Mouse (Mus musculus) skeletal muscle tissue, adult 2 months (tissue): ENCODE results near the gene Gm13084.
"Not testable (repeated sequence)": the region's sequence is repeated elsewhere in the genome, so short reads cannot be mapped to it uniquely, and the experiment has no call there.

ENCODE experiments used
- DNase-seq: peaks from one replicate; pipeline ENCODE4 v3.0.0-alpha.2; 2012; ENCODE audit warnings: low read depth, low spot score

Gene Gm13084

DNA sequence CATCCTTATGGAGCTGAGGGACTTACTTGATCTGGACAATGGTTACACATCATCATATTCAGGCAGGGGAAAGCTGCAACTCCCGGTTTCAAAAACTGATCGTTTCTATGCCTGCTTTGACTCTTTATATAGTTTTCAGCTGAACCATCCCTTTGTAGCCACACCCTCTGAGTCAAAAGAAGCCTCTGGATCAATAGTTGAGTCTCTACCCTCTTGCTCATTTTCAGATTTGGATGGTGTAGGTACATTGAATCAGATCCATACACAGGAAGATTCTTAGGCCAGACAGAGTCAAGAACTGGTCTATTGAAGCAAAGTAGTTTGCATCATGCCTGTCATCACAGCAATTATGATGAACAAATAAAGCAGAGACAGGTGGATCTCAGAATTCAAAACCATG is at the start of gene Gm13084:
Gene Gm13084, minus strand, starts transcription at position 101 of the 400 bp plus-strand sequence.
- no peak for DNase-seq

DNA sequence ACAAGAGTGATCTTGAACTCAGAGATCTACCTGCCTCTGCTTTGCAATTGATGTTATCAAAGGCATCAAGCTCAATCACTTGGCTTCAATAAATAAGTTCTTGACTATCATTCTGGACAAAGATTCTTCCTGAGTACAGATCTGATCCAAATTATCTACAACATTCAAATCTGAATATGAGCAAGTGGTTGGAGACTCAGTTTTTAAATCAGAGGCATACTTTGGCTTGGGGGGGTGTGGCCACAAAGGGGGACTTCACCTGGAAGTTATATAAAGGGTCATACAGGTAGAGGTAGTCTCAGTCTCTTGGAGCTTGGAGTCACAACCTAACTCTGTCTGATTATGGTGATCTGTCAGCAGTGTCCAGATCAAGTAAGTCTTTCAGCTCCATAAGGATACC is 30.3 kb upstream of the Gm13084 start, which contains the start of gene Gm13103:
Gene Gm13103, plus strand, starts transcription at position 301 of the 400 bp plus-strand sequence.
- not testable (repeated sequence) for DNase-seq

DNA sequence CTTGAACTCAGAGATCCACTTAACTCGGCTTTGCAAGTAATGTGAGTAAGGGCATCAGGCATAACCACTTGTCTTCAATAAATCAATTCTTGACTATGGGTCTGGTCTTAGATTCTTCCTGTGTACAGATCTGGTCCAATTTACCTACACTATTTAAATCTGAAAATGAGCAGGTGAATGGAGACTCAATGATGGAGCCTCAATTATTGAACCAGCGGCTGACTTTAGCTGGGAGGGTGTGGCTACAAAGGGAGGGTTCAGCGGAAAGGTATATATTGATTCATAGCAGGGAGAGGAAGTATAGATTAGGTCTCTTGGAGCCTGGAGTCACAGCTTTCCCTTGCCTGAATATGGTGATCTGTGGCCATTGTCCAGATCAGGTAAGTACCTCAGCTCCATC is 26.8 kb downstream of the Gm13084 start, which contains the start of gene Gm13023:
Gene Gm13023, plus strand, starts transcription at position 301 of the 400 bp plus-strand sequence.
- DNase-seq: not testable (repeated sequence)
